Comparison of ENCODE assay signal across 12 mouse cellular contexts in the genomic region with DNA sequence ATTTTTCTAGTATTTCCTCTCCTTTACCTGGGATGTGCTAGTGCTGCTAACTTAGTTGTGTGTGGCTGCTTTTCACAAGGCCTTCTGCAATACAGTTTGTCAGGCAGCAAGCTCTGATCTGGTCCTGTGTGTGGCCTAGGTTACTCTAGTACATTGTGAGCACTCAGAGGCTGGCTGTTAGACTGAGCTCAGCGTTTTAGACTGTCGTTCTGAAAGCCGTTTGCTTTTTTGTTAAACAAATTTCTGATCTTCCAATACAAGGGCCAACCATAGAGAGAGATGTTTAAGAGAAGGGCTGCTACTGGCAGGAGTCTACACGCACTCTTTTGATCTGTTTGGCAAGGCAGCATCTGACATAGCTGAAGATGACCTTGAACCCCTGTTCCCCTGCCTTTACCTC. TPM values are rescaled to one million over a fixed set of nuclear protein-coding genes. Genes with fewer than 3 reads are reported as not detected.
DNase-seq lines count a peak whose midpoint lies in the region; ATAC-seq and TF ChIP-seq lines count a peak whose summit lies in the region.
"Had no signal": no experiment of that assay in that cellular context is flagged by ENCODE, and none has a peak within 500 bp of the region (broad histone marks: within the 10 kb centered on the region; RNA-seq: fewer than 3 reads in every experiment).

No protein-coding gene starts in this region.

- 78% methylated on average over 4 of the region's 4 CpGs for WGBS in heart, embryonic 12.5 days
- WGBS in midbrain, embryonic 13.5 days = 85% methylated on average over 4 of the region's 4 CpGs
- 83% methylated on average over 4 of the region's 4 CpGs for WGBS in midbrain, embryonic 16.5 days
- 68% methylated on average over 4 of the region's 4 CpGs for WGBS in intestine, postnatal 0 days
- 70% methylated on average over 4 of the region's 4 CpGs for WGBS in stomach, embryonic 15.5 days

- no peak overlapping the region for H3K4me2 ChIP-seq in heart, embryonic 12.5 days
- 0 out of 2 replicates have a peak overlapping the region, but pooled peaks have one; percentile 85 for H3K4me2 ChIP-seq in midbrain, embryonic 13.5 days (replicated peaks)
- no peak overlapping the region for H3K4me2 ChIP-seq in midbrain, embryonic 16.5 days (ENCODE audit: low read length)
- peak overlapping the region; percentile 90 for H3K4me2 ChIP-seq in intestine, postnatal 0 days (replicated peaks; ENCODE audit: low read depth)
- H3K4me2 ChIP-seq in stomach, embryonic 15.5 days = no peak overlapping the region

- DNase-seq in heart, adult 18-20 months = no peak
- no peak for DNase-seq in retina, postnatal 1 day
- DNase-seq: adrenal gland, postnatal 25 days; cerebellum, adult 11-12 months; kidney, postnatal 36 days; right cerebral cortex, postnatal 25 days had no signal

- no peak for ATAC-seq in heart, embryonic 12.5 days (ENCODE audit: insufficient number of reproducible peaks, low FRiP score)
- ATAC-seq in midbrain, embryonic 13.5 days = no peak
- ATAC-seq in midbrain, embryonic 16.5 days = no peak
- no peak for ATAC-seq in intestine, postnatal 0 days
- no peak for ATAC-seq in stomach, embryonic 15.5 days (ENCODE audit: insufficient read depth, low FRiP score, low read depth)
- ATAC-seq in granulocyte monocyte progenitor cell, adult 5-6 weeks (replicated peaks; ENCODE audit: poor library complexity, severe bottlenecking) = no peak

- peaks cover 38% of the 10 kb centered on the region for H3K36me3 ChIP-seq in heart, embryonic 12.5 days
- peaks cover 39% of the 10 kb centered on the region for H3K36me3 ChIP-seq in midbrain, embryonic 13.5 days
- H3K36me3 ChIP-seq in midbrain, embryonic 16.5 days (ENCODE audit: control insufficient read depth, insufficient read depth, low read length) = peaks cover 10% of the 10 kb centered on the region; the same call in 1 of the 2 replicates
- peaks cover 25% of the 10 kb centered on the region for H3K36me3 ChIP-seq in intestine, postnatal 0 days (ENCODE audit: control insufficient read depth, insufficient read depth)
- H3K36me3 ChIP-seq in stomach, embryonic 15.5 days = peaks cover 19% of the 10 kb centered on the region

- no peaks in the 10 kb centered on the region for H3K9me3 ChIP-seq in heart, embryonic 12.5 days (replicated peaks)
- no peaks in the 10 kb centered on the region for H3K9me3 ChIP-seq in midbrain, embryonic 13.5 days
- H3K9me3 ChIP-seq in midbrain, embryonic 16.5 days (replicated peaks; ENCODE audit: control insufficient read depth, low read length, poor library complexity, severe bottlenecking) = no peaks in the 10 kb centered on the region
- H3K9me3 ChIP-seq in intestine, postnatal 0 days (ENCODE audit: control insufficient read depth) = no peaks in the 10 kb centered on the region
- H3K9me3 ChIP-seq in stomach, embryonic 15.5 days = no peaks in the 10 kb centered on the region

- peaks cover 24% of the 10 kb centered on the region for H3K4me1 ChIP-seq in heart, embryonic 12.5 days (replicated peaks)
- H3K4me1 ChIP-seq in midbrain, embryonic 13.5 days (replicated peaks) = peaks cover 39% of the 10 kb centered on the region
- H3K4me1 ChIP-seq in midbrain, embryonic 16.5 days (ENCODE audit: control insufficient read depth, insufficient read depth, low read length) = peaks cover 25% of the 10 kb centered on the region
- H3K4me1 ChIP-seq in intestine, postnatal 0 days (replicated peaks; ENCODE audit: control insufficient read depth, insufficient read depth, low read length) = peaks cover 12% of the 10 kb centered on the region; the same call in 1 of the 2 replicates
- peaks cover 19% of the 10 kb centered on the region for H3K4me1 ChIP-seq in stomach, embryonic 15.5 days

- no peak for TF ChIP-seq CTCF in intestine, postnatal 0 days (IDR thresholded peaks at IDR 0.05; ENCODE audit: low read depth)

- no peak overlapping the region for H3K27ac ChIP-seq in heart, embryonic 12.5 days (ENCODE audit: poor library complexity, severe bottlenecking)
- H3K27ac ChIP-seq in midbrain, embryonic 13.5 days = no peak overlapping the region
- H3K27ac ChIP-seq in midbrain, embryonic 16.5 days (ENCODE audit: low read length) = no peak overlapping the region
- H3K27ac ChIP-seq in intestine, postnatal 0 days (ENCODE audit: low read depth, low read length) = no peak overlapping the region
- no peak overlapping the region for H3K27ac ChIP-seq in stomach, embryonic 15.5 days

- H3K27me3 ChIP-seq in heart, embryonic 12.5 days (replicated peaks) = no peaks in the 10 kb centered on the region
- no peaks in the 10 kb centered on the region for H3K27me3 ChIP-seq in midbrain, embryonic 13.5 days
- no peaks in the 10 kb centered on the region for H3K27me3 ChIP-seq in midbrain, embryonic 16.5 days (ENCODE audit: control insufficient read depth, insufficient read depth, low read depth, low read length)
- no peaks in the 10 kb centered on the region for H3K27me3 ChIP-seq in intestine, postnatal 0 days (replicated peaks; ENCODE audit: control insufficient read depth, insufficient read depth, low read length)
- H3K27me3 ChIP-seq in stomach, embryonic 15.5 days (replicated peaks) = no peaks in the 10 kb centered on the region

- H3K4me3 ChIP-seq in heart, embryonic 12.5 days = no peak overlapping the region
- H3K4me3 ChIP-seq in midbrain, embryonic 13.5 days (replicated peaks) = no peak overlapping the region
- no peak overlapping the region for H3K4me3 ChIP-seq in midbrain, embryonic 16.5 days (ENCODE audit: low read depth, low read length)
- peak overlapping the region; percentile 91; the same call in 1 of the 2 replicates for H3K4me3 ChIP-seq in intestine, postnatal 0 days (ENCODE audit: low read depth, low read length)
- peak overlapping the region; percentile 99; the same call in 1 of the 2 replicates for H3K4me3 ChIP-seq in stomach, embryonic 15.5 days (replicated peaks)

- peak overlapping the region; percentile 96 for H3K9ac ChIP-seq in heart, embryonic 12.5 days
- H3K9ac ChIP-seq in midbrain, embryonic 13.5 days (replicated peaks) = 0 out of 2 replicates have a peak overlapping the region, but pooled peaks have one; percentile 40
- no peak overlapping the region for H3K9ac ChIP-seq in midbrain, embryonic 16.5 days (ENCODE audit: low read depth, low read length)
- H3K9ac ChIP-seq in intestine, postnatal 0 days (ENCODE audit: low read depth, low read length) = no peak overlapping the region
- no peak overlapping the region for H3K9ac ChIP-seq in stomach, embryonic 15.5 days

RNA-seq across cellular contexts. Expression of gene 2410004B18Rik, which starts 2.2 kb away (rescaled TPM):
- polyA plus RNA-seq in heart, embryonic 12.5 days (2016; fragmentation: Nextera tagmentation; extraction: Ambion mirVana) = 46.6 and 47.2 TPM in 2 replicates
- 10 to 100 TPM; 18.0 to 20.6 TPM for total RNA-seq in heart, adult 18-20 months (2021)
- polyA plus RNA-seq in midbrain, embryonic 13.5 days (2015; fragmentation: Nextera tagmentation; extraction: Ambion mirVana) = 70.0 and 73.0 TPM in 2 replicates
- polyA plus RNA-seq in midbrain, embryonic 16.5 days (2015; fragmentation: Nextera tagmentation; extraction: Ambion mirVana) = 88.2 and 96.1 TPM in 2 replicates
- polyA plus RNA-seq in intestine, postnatal 0 days (2015; fragmentation: Nextera tagmentation; extraction: Ambion mirVana) = 38.7 and 38.9 TPM in 2 replicates
- 47.6 and 49.0 TPM in 2 replicates for polyA plus RNA-seq in stomach, embryonic 15.5 days (2015; fragmentation: Nextera tagmentation; extraction: Ambion mirVana)
- total RNA-seq in granulocyte monocyte progenitor cell, adult 5-6 weeks (2014; fragmentation: Nextera tagmentation) = 9.7 and 16.0 TPM in 2 replicates
- total RNA-seq in granulocyte monocyte progenitor cell, adult 5-6 weeks (2017) = 15.9 and 18.6 TPM in 2 replicates

RNA-seq across cellular contexts. Expression of gene Bcl10, which starts 17.4 kb away (rescaled TPM):
- 42.9 and 43.1 TPM in 2 replicates for polyA plus RNA-seq in heart, embryonic 12.5 days (2016; fragmentation: Nextera tagmentation; extraction: Ambion mirVana)
- total RNA-seq in heart, adult 18-20 months (2021) = 10 to 100 TPM; 16.1 to 16.5 TPM
- 36.0 and 40.0 TPM in 2 replicates for polyA plus RNA-seq in midbrain, embryonic 13.5 days (2015; fragmentation: Nextera tagmentation; extraction: Ambion mirVana)
- polyA plus RNA-seq in midbrain, embryonic 16.5 days (2015; fragmentation: Nextera tagmentation; extraction: Ambion mirVana) = 30.2 and 32.6 TPM in 2 replicates
- polyA plus RNA-seq in intestine, postnatal 0 days (2015; fragmentation: Nextera tagmentation; extraction: Ambion mirVana) = 39.1 and 40.3 TPM in 2 replicates
- 50.4 and 51.3 TPM in 2 replicates for polyA plus RNA-seq in stomach, embryonic 15.5 days (2015; fragmentation: Nextera tagmentation; extraction: Ambion mirVana)
- 23.8 and 47.4 TPM in 2 replicates for total RNA-seq in granulocyte monocyte progenitor cell, adult 5-6 weeks (2014; fragmentation: Nextera tagmentation)
- 37.1 and 48.8 TPM in 2 replicates for total RNA-seq in granulocyte monocyte progenitor cell, adult 5-6 weeks (2017)

RNA-seq across cellular contexts. Expression of gene Syde2, which starts 47.7 kb away (rescaled TPM):
- 7.3 and 7.5 TPM in 2 replicates for polyA plus RNA-seq in heart, embryonic 12.5 days (2016; fragmentation: Nextera tagmentation; extraction: Ambion mirVana)
- total RNA-seq in heart, adult 18-20 months (2021) = 10 to 100 TPM; 16.2 to 16.7 TPM
- 0.39 and 0.52 TPM in 2 replicates for polyA plus RNA-seq in midbrain, embryonic 13.5 days (2015; fragmentation: Nextera tagmentation; extraction: Ambion mirVana)
- polyA plus RNA-seq in midbrain, embryonic 16.5 days (2015; fragmentation: Nextera tagmentation; extraction: Ambion mirVana) = 0.55 and 0.68 TPM in 2 replicates
- 0.98 and 1.5 TPM in 2 replicates for polyA plus RNA-seq in intestine, postnatal 0 days (2015; fragmentation: Nextera tagmentation; extraction: Ambion mirVana)
- 2.0 and 2.1 TPM in 2 replicates for polyA plus RNA-seq in stomach, embryonic 15.5 days (2015; fragmentation: Nextera tagmentation; extraction: Ambion mirVana)
- 2.3 and 5.3 TPM in 2 replicates for total RNA-seq in granulocyte monocyte progenitor cell, adult 5-6 weeks (2014; fragmentation: Nextera tagmentation)
- 2.7 and 3.6 TPM in 2 replicates for total RNA-seq in granulocyte monocyte progenitor cell, adult 5-6 weeks (2017)

Comparison
In these comparisons a context has a peak if more than half of its experiments do, and no peak if none do; other contexts are left out.
1. H3K4me2 ChIP-seq: peak in midbrain, embryonic 13.5 days (single experiment) and intestine, postnatal 0 days (single experiment); none in heart, embryonic 12.5 days (single experiment), midbrain, embryonic 16.5 days (single experiment) and stomach, embryonic 15.5 days (single experiment).
2. H3K9ac ChIP-seq: peak in heart, embryonic 12.5 days (single experiment) and midbrain, embryonic 13.5 days (single experiment); none in midbrain, embryonic 16.5 days (single experiment), intestine, postnatal 0 days (single experiment) and stomach, embryonic 15.5 days (single experiment).
3. H3K4me3 ChIP-seq: peak in intestine, postnatal 0 days (single experiment) and stomach, embryonic 15.5 days (single experiment); none in heart, embryonic 12.5 days (single experiment), midbrain, embryonic 13.5 days (single experiment) and midbrain, embryonic 16.5 days (single experiment).